Mouse (Mus musculus): ENCODE measurements at regions not wholly inside any gene's neighbourhood (a gene's known extent, or its start where the extent isn't known, plus 50 kb on each side); places are given as distances from the start of the nearest gene placed in this dataset.

- no peak for TF ChIP-seq EP300 (IDR thresholded peaks at IDR 0.05; ENCODE audit: low read depth)
- TF ChIP-seq CTCF (IDR thresholded peaks at IDR 0.05; ENCODE audit: low read depth): no peak
Observed at GRCm38 (mm10) chr7:129909730-129910129, 318.1 kb downstream of the Wdr11 start.
